Mouse (Mus musculus) E14TG2a.4 (cell line): ENCODE results near the gene Higd1a.
A peak's percentile ranks its signal among the peaks of the same experiment; 100 is the strongest.

Experiments
- H3K27me3 ChIP-seq: 2 replicates; pipeline ENCODE4 v1.6.1; 2014; ENCODE audit warnings: low read length, control low read depth; ENCODE audit not compliant: insufficient read depth
- H3K36me3 ChIP-seq: 2 replicates; pipeline ENCODE4 v1.6.1; 2014; ENCODE audit warnings: low read length, control low read depth; ENCODE audit not compliant: insufficient read depth
- H3K4me1 ChIP-seq: replicated peaks from 2 replicates; pipeline ENCODE4 v1.6.1; 2014; ENCODE audit warnings: low read depth, low read length, control low read depth
- H3K4me3 ChIP-seq: replicated peaks from 2 replicates; pipeline ENCODE4 v1.5.1; 2014; ENCODE audit warnings: mild to moderate bottlenecking, low read length
- H3K9me3 ChIP-seq: 2 replicates; pipeline ENCODE4 v1.6.1; 2014; ENCODE audit warnings: low read length, control low read depth
- CTCF ChIP-seq: conservative IDR thresholded peaks from 2 replicates; pipeline ENCODE4 v1.5.1; 2014; ENCODE audit warnings: low read length
- NANOG ChIP-seq: IDR thresholded peaks from 2 replicates; pipeline ENCODE4 v1.6.1; 2014; ENCODE audit warnings: borderline replicate concordance, low read length, mixed read lengths
- POU5F1 ChIP-seq: IDR thresholded peaks from 2 replicates; pipeline ENCODE4 v1.6.1; 2014; ENCODE audit warnings: low read length, borderline replicate concordance

Higd1a gene

DNA sequence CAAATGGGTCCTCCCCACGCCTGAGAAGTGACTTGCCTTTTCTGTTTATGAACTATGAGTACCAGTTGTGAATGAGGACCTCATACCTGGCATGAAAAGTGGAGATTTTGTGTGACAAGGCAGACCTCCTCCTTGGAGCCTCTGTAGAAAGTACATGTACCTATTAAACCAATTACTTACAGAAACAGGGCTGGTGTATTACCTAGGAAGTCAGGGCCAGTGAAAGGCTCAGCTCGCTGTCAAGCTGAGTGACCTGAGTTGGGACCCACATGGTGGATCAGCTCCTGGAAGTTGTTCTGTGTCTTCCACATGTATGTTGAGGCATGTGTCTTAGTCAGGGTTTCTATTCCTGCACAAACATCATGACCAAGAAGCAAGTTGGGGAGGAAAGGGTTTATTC is 2.8 kb upstream of the Higd1a start:
- TF ChIP-seq CTCF (no peak), NANOG (no peak), POU5F1 (no peak)
- peaks cover 11% of the 10 kb centered on the region for H3K36me3 ChIP-seq
- peaks cover 16% of the 10 kb centered on the region for H3K4me1 ChIP-seq
- no peak overlapping the region for H3K4me3 ChIP-seq
- no peaks in the 10 kb centered on the region for H3K9me3 ChIP-seq
- no peaks in the 10 kb centered on the region; the same call in 1 of the 2 replicates for H3K27me3 ChIP-seq

DNA sequence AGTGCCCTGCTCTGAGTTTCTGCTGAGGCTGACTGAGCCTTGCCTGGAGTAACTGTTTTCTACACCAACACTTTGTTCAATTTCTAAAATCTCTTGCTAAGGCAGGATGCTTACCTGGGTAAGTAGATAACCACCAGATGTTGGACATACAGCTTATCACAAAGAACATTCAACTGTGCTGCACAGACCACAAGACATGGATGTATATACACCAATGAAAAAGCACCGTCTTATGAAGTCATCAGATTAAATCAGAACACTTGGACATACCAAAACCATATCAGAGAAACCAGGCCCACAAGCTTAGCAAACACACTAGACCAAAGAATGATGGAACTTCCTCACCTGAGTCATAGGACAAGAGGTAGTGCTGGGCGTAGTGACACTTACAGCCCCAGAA is 1.2 kb upstream of the Higd1a start:
- Histone ChIP-seq H3K4me1 (peaks cover 31% of the 10 kb centered on the region), H3K36me3 (peaks cover 25% of the 10 kb centered on the region), H3K9me3 (no peaks in the 10 kb centered on the region), H3K4me3 (no peak overlapping the region), H3K27me3 (no peaks in the 10 kb centered on the region; the same call in 1 of the 2 replicates)
- TF ChIP-seq POU5F1 (no peak), CTCF (no peak), NANOG (no peak)

DNA sequence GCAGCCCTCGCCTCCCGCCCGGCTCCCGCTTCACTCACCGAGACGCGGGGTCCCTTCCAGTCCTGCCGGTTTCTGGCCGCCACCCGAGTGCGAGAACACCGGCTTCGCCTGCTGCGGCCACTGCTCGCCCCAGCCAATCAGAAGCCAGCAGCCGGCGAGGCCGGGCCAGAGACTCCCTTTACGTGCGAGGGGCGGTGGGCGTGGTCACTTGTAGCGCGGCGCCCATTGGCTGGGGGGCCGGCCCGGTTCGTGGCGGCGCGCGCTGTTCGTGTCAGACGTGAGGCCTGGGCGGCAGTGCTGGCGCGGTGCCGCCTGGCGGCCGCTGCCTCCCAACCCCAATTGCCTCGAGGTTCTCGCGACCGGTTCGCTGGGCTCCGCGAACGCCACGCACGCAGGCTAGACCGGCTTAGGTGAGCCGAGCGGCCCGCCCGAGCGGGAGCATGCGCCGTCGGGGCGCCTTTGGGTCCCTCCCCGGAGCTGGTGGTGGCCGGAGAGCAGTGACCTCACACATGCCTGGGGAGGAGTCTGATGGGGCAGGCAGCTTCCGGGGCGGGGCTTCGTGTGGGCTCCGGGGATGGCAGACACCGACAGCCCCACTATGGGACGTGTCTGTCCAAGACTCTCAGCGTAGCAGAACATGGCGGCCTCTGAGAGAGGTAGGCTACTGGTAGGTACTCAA is 549 bp downstream of the Higd1a start:
- Histone ChIP-seq H3K4me3 (peak overlapping the region; percentile 93), H3K36me3 (peaks cover 39% of the 10 kb centered on the region)

DNA sequence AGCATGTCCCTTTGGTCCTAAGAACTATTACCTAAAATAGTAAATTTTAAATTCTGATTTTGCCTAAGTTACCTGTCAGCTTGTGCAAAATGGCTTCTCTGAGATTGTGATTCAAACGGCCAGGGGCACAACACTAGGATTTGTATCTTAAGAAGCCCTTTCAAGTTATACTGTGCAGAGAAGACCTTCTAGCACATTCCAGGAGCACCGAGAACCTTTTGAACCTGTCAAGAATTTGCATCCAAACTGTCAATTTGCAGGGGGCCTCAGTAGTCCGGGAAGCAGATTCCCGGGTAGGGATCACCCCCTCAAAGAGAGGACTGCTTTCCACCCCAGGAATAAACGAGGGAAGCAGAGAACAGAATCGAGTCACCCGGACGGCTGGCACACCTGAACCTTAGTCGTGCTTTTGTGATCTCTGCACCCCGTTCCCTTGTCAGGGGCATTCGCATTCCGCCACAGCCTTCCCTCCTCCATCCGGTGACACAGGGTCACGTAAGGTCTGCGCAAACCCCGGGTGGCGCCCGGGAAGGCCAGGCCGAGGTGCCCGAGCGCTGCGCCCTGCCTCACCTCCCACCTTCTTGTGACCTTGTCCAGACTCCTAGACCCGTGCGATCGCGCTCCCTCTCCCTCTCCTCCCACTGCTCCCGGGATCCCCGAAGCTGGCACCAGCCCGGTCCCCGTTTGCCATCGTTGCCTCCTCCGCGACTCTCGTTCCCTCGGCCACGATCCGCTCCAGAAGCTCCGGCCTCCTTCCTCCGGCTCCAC is 1.3 kb downstream of the Higd1a start:
- H3K27me3 ChIP-seq: no peaks in the 10 kb centered on the region
- peak overlapping the region; percentile 93 for H3K4me3 ChIP-seq
- H3K9me3 ChIP-seq: no peaks in the 10 kb centered on the region
- TF ChIP-seq NANOG: no peak
- no peak for TF ChIP-seq POU5F1
- TF ChIP-seq CTCF: no peak
- peaks cover 47% of the 10 kb centered on the region for H3K36me3 ChIP-seq
- H3K4me1 ChIP-seq: peaks cover 44% of the 10 kb centered on the region

More for the DNA sequence above, 549 bp downstream of the Higd1a start:
- H3K9me3 ChIP-seq: no peaks in the 10 kb centered on the region
- TF ChIP-seq CTCF: no peak
- TF ChIP-seq NANOG: no peak
- TF ChIP-seq POU5F1: no peak
- H3K27me3 ChIP-seq: no peaks in the 10 kb centered on the region
- peaks cover 44% of the 10 kb centered on the region for H3K4me1 ChIP-seq

DNA sequence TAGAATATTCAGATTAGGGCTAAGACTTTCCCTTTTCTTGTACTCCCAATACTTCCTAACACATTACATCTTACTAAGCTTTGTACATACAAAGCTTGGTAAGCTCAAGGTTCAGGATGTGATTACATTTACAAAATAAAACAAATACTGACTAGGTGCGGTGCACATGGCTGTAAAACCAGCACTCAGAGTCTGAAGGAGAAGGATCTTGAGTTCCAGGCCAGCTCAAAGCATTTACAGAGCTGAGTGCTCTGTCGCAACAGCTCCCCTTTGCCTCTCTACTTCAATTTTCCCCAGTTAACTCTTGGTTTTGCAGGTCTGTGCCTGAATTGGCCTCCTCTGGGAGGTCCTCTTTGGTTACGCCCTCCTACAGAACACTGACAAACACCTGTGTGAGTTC is 3.9 kb downstream of the Higd1a start:
- Histone ChIP-seq H3K4me3 (no peak overlapping the region), H3K9me3 (no peaks in the 10 kb centered on the region), H3K36me3 (peaks cover 66% of the 10 kb centered on the region), H3K27me3 (no peaks in the 10 kb centered on the region), H3K4me1 (peaks cover 44% of the 10 kb centered on the region)
- TF ChIP-seq NANOG (no peak), POU5F1 (no peak), CTCF (no peak)

DNA sequence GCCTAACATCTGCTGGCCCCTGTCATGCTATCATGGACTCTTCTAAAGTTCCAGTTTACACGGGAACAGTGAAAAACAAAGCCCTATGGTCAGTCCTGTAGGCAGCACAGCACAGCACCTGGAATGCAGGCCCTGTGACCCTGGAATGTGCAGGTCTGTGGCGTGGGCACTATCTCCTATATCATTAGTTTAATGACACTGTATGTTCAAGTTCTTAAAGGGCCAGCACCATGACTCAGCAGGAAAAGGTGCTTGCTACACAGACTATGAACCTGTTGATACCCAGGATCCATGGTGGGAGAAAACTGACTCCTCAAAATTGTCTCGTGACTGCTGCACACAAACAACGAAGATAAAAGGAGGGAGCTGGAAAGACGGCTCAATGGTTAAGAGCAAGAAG is 10.3 kb downstream of the Higd1a start:
- H3K36me3 ChIP-seq: peaks cover 72% of the 10 kb centered on the region
- H3K4me3 ChIP-seq: no peak overlapping the region
- H3K27me3 ChIP-seq: no peaks in the 10 kb centered on the region
- no peak for TF ChIP-seq NANOG
- no peak for TF ChIP-seq POU5F1
- no peak for TF ChIP-seq CTCF
- peaks cover 21% of the 10 kb centered on the region for H3K4me1 ChIP-seq
- H3K9me3 ChIP-seq: no peaks in the 10 kb centered on the region

DNA sequence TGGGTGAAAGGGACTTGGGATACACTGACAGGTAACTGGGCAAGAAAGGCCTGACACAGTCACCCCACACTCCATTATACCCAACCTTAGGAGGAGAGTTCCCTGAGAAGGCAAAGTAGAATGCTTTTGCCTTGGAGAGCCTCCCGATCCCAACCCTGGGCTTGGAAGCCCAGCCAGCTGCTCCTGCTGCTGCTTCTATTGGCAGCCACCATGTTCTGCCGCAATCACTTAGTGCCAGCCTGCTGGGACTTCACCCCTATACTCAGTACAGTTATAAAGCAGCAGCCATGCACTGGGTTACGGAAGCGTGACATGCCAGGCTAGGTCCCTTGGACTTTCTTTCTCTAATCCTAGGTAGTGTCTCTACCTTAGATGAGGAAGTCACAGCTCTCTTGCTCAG is 11.0 kb downstream of the Higd1a start:
- Histone ChIP-seq H3K36me3 (peaks cover 65% of the 10 kb centered on the region), H3K4me1 (peaks cover 21% of the 10 kb centered on the region), H3K9me3 (no peaks in the 10 kb centered on the region), H3K4me3 (no peak overlapping the region), H3K27me3 (no peaks in the 10 kb centered on the region)
- TF ChIP-seq POU5F1 (no peak), NANOG (no peak), CTCF (no peak)

DNA sequence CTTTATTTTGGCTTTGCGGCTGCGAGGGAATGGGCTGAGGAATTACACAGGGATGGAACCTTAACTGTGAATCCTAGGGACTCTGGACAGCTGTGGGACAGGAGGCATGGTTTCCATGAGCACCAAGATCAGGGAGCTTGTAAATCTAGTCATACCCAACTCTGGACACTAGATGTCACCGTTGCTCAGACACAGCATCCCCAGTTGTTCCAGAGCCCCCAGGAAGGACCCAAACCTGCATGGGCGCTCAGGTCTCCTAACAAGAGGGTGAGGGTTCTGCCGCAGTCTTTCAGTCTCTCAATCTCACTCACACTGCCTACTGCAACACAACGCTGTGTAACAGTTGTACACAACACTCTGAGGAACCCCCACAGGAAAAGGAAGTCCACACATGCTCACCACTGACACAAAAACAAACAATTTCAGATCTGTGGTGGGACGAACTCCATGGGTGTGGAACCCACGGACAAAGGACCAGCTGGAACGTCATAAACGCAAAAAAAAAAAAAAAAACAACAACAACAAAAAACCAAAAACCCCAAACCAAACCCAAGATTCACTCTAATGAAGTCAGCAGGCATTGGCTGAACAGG is 11.5 kb downstream of the Higd1a start:
- TF ChIP-seq POU5F1 (no peak), CTCF (peak; percentile 50)
- H3K9me3 ChIP-seq: no peaks in the 10 kb centered on the region
- no peak overlapping the region for H3K4me3 ChIP-seq
- peaks cover 60% of the 10 kb centered on the region for H3K36me3 ChIP-seq
- H3K27me3 ChIP-seq: no peaks in the 10 kb centered on the region
- peaks cover 21% of the 10 kb centered on the region for H3K4me1 ChIP-seq
